Mouse (Mus musculus) R1 (cell line): ENCODE results near the gene Fam98a.

ENCODE experiments used
- DNase-seq: peaks from one replicate; pipeline ENCODE4 v3.0.0-alpha.2; 2018; ENCODE audit warnings: low read depth, low spot score

The Fam98a gene

DNA sequence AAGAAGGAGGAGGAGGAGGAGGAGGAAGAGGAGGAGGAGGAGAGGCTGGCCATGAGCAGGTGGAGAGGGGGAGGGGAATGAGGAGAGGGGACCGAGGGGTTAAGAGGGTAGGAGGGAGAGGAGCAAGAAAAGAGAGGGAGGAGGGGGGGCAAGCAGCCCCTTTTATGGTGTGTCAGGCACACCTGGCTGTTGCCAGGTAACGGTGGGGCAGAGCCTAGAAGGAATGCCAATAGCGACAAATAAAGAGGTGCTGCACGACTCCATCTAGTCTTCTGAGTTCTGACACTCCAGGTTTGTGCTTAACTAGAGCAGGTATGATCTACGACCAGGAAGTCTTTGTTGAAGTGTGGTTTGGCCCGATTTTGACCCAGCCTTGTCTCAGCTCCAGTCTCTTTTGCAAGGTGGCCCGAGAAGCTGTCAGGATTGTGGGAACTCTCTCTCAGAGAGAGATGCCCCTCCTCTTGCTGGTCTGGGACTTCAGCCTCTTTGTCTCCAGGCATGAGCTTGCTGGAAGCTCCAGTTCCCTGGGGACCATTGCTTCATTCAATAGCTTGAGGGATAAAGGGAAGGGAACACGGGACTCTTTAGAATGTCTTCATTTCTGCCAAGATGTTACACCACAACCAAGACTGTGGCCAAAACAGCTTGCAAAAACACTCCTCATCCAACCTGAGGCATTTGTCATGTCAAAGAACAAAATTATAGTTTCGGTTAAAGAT, 29.2 kb downstream of the Fam98a start:
- peak; percentile 47 for DNase-seq

DNA sequence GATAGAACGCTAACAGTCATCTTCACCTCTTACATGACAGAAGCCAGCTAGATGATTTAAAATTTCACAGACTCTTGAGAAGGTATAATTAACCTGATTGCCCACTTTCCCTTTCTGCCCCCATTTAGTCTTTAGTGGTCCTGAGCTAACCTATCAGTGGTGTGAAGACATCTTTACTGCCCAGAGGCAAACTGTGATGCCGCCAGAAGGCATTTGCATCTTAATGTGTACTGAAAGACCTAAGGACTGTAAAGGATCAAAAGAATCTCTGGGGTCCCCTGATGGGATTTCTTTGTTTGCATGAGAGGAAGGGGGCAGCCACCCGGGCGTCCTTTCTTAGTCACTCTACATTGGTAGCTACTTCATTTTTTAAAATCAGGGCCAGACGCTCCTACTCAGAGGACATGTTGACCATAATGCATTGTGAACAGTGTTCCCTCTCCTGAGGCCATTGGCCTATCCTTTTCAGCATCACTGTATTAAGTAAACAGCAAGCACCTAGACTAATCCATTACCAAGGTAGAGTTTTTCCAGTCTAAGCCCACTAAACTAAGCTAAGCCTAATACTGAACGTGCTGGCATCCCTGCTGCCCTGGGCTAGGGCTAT, 30.4 kb downstream of the Fam98a start:
- DNase-seq, result peak; percentile 63

DNA sequence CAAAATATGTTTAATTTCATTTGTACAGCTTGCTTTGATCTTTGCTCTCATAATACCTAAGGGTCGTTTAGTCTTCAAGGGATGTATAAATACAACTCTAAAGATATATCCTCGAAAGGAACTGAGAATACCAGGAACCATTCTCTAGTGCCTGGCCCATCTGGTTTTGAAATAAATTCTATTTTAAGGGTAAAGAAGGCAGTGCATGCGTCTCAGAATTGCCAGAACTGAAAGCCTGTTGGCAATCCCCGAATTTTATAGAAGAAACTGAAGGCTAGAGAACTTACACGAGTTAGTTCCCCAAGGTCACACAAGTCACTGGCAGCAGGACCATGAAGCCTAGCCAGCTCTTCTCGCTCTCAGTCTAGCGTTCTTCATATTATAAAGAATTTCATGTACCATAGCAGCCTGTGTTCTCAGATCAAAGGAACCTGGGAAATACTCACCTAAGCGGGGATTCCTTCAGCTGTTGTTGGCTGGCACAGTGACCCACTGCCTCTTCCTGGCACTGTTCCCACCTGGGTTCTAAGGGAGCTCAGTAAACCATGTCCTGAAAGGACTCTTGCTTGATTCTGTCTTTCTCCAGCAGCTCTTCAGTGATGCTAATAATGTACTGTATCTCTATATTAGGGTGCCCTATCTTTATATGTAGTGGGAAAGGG, 32.4 kb downstream of the Fam98a start:
- DNase-seq, result no peak

GRCm38 (mm10) chr17:75518181-75518901, 33.4 kb downstream of the Fam98a start:
- DNase-seq, result no peak

GRCm38 (mm10) chr17:75516591-75516990, 35.2 kb downstream of the Fam98a start:
- DNase-seq, result no peak

DNA sequence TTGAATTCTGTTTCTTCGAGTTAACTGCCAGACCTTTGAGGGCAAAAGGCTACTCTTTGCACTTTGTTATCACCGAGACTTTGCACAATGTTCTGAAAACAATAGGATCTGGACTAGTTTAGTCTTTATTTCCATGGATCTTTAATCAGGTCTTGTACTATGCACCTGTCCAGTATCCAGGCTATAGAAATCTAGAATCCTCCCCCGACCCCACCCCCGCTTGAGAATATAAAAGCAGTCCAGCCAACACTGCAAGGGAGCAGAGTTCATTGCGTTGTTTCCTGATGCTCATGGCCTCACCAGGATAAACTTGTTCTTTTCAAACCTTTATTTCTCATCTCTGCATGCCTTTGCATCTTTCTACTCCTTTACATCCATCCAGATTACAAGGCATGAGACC, 42.5 kb downstream of the Fam98a start:
- no peak for DNase-seq

- no peak for DNase-seq
These were observed 44.8 kb downstream of the Fam98a start for GRCm38 (mm10) chr17:75506708-75507641.

- no peak for DNase-seq
These were observed 45.6 kb downstream of the Fam98a start for GRCm38 (mm10) chr17:75506097-75506675.

DNA sequence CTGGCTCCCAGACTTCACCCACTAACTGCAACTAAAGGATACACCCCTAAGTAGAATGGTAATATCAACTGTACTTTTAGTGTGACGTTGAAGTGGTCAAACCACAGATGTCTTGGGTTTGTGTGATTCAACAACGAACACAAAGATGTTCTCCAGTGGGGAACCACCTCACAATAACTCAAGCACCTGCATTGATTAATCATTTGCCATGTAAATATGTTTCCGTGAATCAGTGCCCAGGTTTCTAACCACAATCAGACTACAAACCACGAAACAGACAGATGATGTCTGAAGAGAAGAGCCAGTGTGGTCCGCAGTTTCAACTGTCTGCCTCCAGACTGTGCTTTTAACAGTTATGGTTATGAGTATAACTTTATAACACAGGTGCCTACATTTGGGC, 46.7 kb downstream of the Fam98a start:
- DNase-seq, result no peak

- no peak for DNase-seq
These were observed 48.7 kb downstream of the Fam98a start for GRCm38 (mm10) chr17:75503031-75503430.

DNA sequence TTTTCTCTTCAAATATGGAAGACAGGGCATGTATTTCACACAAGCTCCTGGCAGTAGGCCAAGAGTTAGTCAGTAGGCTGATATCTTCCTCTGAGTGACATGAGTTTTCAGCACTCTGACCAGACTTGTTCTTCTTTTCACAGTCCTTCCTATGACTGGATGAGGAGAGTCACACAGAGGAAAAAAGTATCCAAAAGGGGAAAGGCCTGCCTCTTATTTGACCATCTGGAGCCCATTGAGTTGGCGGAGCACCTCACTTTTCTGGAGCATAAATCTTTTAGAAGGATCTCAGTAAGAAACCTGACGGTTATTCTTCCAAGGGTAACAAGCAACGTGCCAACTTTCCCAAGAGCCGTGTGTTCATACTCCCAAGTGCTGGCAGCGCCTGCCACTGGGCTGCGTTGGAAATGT, 53.5 kb downstream of the Fam98a start:
- no peak for DNase-seq

- no peak for DNase-seq
These were observed 56.5 kb downstream of the Fam98a start for GRCm38 (mm10) chr17:75495213-75495612.
